Mouse (Mus musculus): ENCODE data around the gene Exog. TPM values are rescaled to one million over a fixed set of nuclear protein-coding genes. Genes with fewer than 3 reads are reported as not detected.

Exog gene
- polyA plus RNA-seq, 1 experiment from 2014 or later, result 39.9 TPM

- WGBS, result 92% methylated on average over 9 of the region's 9 CpGs
- DNase-seq (ENCODE audit: low spot score, missing footprints) (no peak), ATAC-seq (ENCODE audit: low FRiP score) (no peak)
- no peaks in the 10 kb centered on the region for H3K27me3 ChIP-seq (ENCODE audit: control insufficient read depth, insufficient read depth, low read length)
- peaks cover 28% of the 10 kb centered on the region for H3K36me3 ChIP-seq (ENCODE audit: control insufficient read depth, insufficient read depth, low read length)
- no peak overlapping the region for H3K27ac ChIP-seq (ENCODE audit: low read depth, low read length)
- H3K4me1 ChIP-seq (ENCODE audit: control insufficient read depth, insufficient read depth, low read length), result no peaks in the 10 kb centered on the region
- no peaks in the 10 kb centered on the region for H3K9me3 ChIP-seq (ENCODE audit: control insufficient read depth, low read length)
- no peak overlapping the region for H3K9ac ChIP-seq (ENCODE audit: low read length)
- H3K4me3 ChIP-seq (ENCODE audit: low read depth, low read length), result no peak overlapping the region
- H3K4me2 ChIP-seq, result no peak overlapping the region
Observed at GRCm38 (mm10) chr9:119438498-119439000, 6.2 kb upstream of the Exog start.

- H3K36me3 ChIP-seq (ENCODE audit: control insufficient read depth, insufficient read depth, low read length), result peaks cover 11% of the 10 kb centered on the region
- ATAC-seq (ENCODE audit: low FRiP score), result no peak
Observed at GRCm38 (mm10) chr9:119445737-119446136, 994 bp downstream of the Exog start.

GRCm38 (mm10) chr9:119455967-119456366 lies 11.2 kb downstream of the Exog start:
- peaks cover 5% of the 10 kb centered on the region; the same call in 1 of the 2 replicates for H3K36me3 ChIP-seq (ENCODE audit: control insufficient read depth, insufficient read depth, low read length)
- no peaks in the 10 kb centered on the region for H3K9me3 ChIP-seq (ENCODE audit: control insufficient read depth, low read length)
- no peak overlapping the region for H3K4me3 ChIP-seq (ENCODE audit: low read depth, low read length)
- 93% methylated on average over 14 of the region's 14 CpGs for WGBS
- no peaks in the 10 kb centered on the region for H3K4me1 ChIP-seq (ENCODE audit: control insufficient read depth, insufficient read depth, low read length)
- H3K9ac ChIP-seq (ENCODE audit: low read length), result no peak overlapping the region
- no peak overlapping the region for H3K27ac ChIP-seq (ENCODE audit: low read depth, low read length)
- ATAC-seq (ENCODE audit: low FRiP score) (no peak), DNase-seq (ENCODE audit: low spot score, missing footprints) (no peak)
- no peak overlapping the region for H3K4me2 ChIP-seq
- H3K27me3 ChIP-seq (ENCODE audit: control insufficient read depth, insufficient read depth, low read length), result no peaks in the 10 kb centered on the region

More at GRCm38 (mm10) chr9:119445737-119446136, 994 bp downstream of the Exog start:
- Histone ChIP-seq H3K4me1 (ENCODE audit: control insufficient read depth, insufficient read depth, low read length) (peaks cover 9% of the 10 kb centered on the region), H3K9ac (ENCODE audit: low read length) (peak overlapping the region; percentile 96), H3K4me2 (peak overlapping the region; percentile 89), H3K4me3 (ENCODE audit: low read depth, low read length) (peak overlapping the region; percentile 91), H3K9me3 (ENCODE audit: control insufficient read depth, low read length) (no peaks in the 10 kb centered on the region), H3K27ac (ENCODE audit: low read depth, low read length) (no peak overlapping the region), H3K27me3 (ENCODE audit: control insufficient read depth, insufficient read depth, low read length) (no peaks in the 10 kb centered on the region)
- WGBS, result 46% methylated on average over 6 of the region's 6 CpGs
- no peak for DNase-seq (ENCODE audit: low spot score, missing footprints)

- H3K4me3 ChIP-seq (ENCODE audit: low read depth, low read length), result no peak overlapping the region
- no peaks in the 10 kb centered on the region for H3K27me3 ChIP-seq (ENCODE audit: control insufficient read depth, insufficient read depth, low read length)
- no peak overlapping the region for H3K4me2 ChIP-seq
- no peak overlapping the region for H3K9ac ChIP-seq (ENCODE audit: low read length)
- H3K4me1 ChIP-seq (ENCODE audit: control insufficient read depth, insufficient read depth, low read length), result no peaks in the 10 kb centered on the region
- DNase-seq (ENCODE audit: low spot score, missing footprints), result no peak
- WGBS, result 90% methylated on average over 14 of the region's 14 CpGs
- no peaks in the 10 kb centered on the region for H3K9me3 ChIP-seq (ENCODE audit: control insufficient read depth, low read length)
- ATAC-seq (ENCODE audit: low FRiP score), result no peak
- no peak overlapping the region for H3K27ac ChIP-seq (ENCODE audit: low read depth, low read length)
- H3K36me3 ChIP-seq (ENCODE audit: control insufficient read depth, insufficient read depth, low read length), result peaks cover 4% of the 10 kb centered on the region
Observed at GRCm38 (mm10) chr9:119457122-119457521, 12.4 kb downstream of the Exog start.

- Histone ChIP-seq H3K36me3 (ENCODE audit: control insufficient read depth, insufficient read depth, low read length) (peaks cover 9% of the 10 kb centered on the region), H3K4me2 (no peak overlapping the region), H3K27me3 (ENCODE audit: control insufficient read depth, insufficient read depth, low read length) (no peaks in the 10 kb centered on the region), H3K27ac (ENCODE audit: low read depth, low read length) (no peak overlapping the region), H3K4me3 (ENCODE audit: low read depth, low read length) (no peak overlapping the region), H3K9me3 (ENCODE audit: control insufficient read depth, low read length) (no peaks in the 10 kb centered on the region), H3K4me1 (ENCODE audit: control insufficient read depth, insufficient read depth, low read length) (no peaks in the 10 kb centered on the region), H3K9ac (ENCODE audit: low read length) (no peak overlapping the region)
- peak; percentile 91 for DNase-seq (ENCODE audit: low spot score, missing footprints)
- 60% methylated on average over 8 of the region's 8 CpGs for WGBS
- 0 out of 2 replicates have a peak, but pooled peaks have one; percentile 30 for ATAC-seq (ENCODE audit: low FRiP score)
Observed at GRCm38 (mm10) chr9:119460410-119460809, 15.7 kb downstream of the Exog start.

GRCm38 (mm10) chr9:119465056-119465455 lies 20.3 kb downstream of the Exog start:
- 81% methylated on average over 6 of the region's 6 CpGs for WGBS
- ATAC-seq (ENCODE audit: low FRiP score) (no peak), DNase-seq (ENCODE audit: low spot score, missing footprints) (no peak)
- Histone ChIP-seq H3K27me3 (ENCODE audit: control insufficient read depth, insufficient read depth, low read length) (no peaks in the 10 kb centered on the region; the same call in 1 of the 2 replicates), H3K4me1 (ENCODE audit: control insufficient read depth, insufficient read depth, low read length) (no peaks in the 10 kb centered on the region), H3K4me2 (no peak overlapping the region), H3K27ac (ENCODE audit: low read depth, low read length) (no peak overlapping the region), H3K4me3 (ENCODE audit: low read depth, low read length) (no peak overlapping the region), H3K9ac (ENCODE audit: low read length) (no peak overlapping the region), H3K36me3 (ENCODE audit: control insufficient read depth, insufficient read depth, low read length) (peaks cover 9% of the 10 kb centered on the region), H3K9me3 (ENCODE audit: control insufficient read depth, low read length) (no peaks in the 10 kb centered on the region)

GRCm38 (mm10) chr9:119465595-119465994 lies 20.9 kb downstream of the Exog start:
- Histone ChIP-seq H3K9me3 (ENCODE audit: control insufficient read depth, low read length) (no peaks in the 10 kb centered on the region), H3K9ac (ENCODE audit: low read length) (no peak overlapping the region), H3K4me1 (ENCODE audit: control insufficient read depth, insufficient read depth, low read length) (no peaks in the 10 kb centered on the region), H3K4me3 (ENCODE audit: low read depth, low read length) (no peak overlapping the region), H3K27me3 (ENCODE audit: control insufficient read depth, insufficient read depth, low read length) (no peaks in the 10 kb centered on the region; the same call in 1 of the 2 replicates), H3K36me3 (ENCODE audit: control insufficient read depth, insufficient read depth, low read length) (peaks cover 9% of the 10 kb centered on the region), H3K27ac (ENCODE audit: low read depth, low read length) (no peak overlapping the region), H3K4me2 (no peak overlapping the region)
- DNase-seq (ENCODE audit: low spot score, missing footprints), result no peak
- 60% methylated on average over 7 of the region's 7 CpGs for WGBS
- ATAC-seq (ENCODE audit: low FRiP score), result peak; percentile 78

- Histone ChIP-seq H3K36me3 (ENCODE audit: control insufficient read depth, insufficient read depth, low read length) (no peaks in the 10 kb centered on the region; the same call in 1 of the 2 replicates), H3K4me2 (no peak overlapping the region), H3K27ac (ENCODE audit: low read depth, low read length) (no peak overlapping the region), H3K4me1 (ENCODE audit: control insufficient read depth, insufficient read depth, low read length) (no peaks in the 10 kb centered on the region), H3K27me3 (ENCODE audit: control insufficient read depth, insufficient read depth, low read length) (no peaks in the 10 kb centered on the region; the same call in 1 of the 2 replicates), H3K4me3 (ENCODE audit: low read depth, low read length) (no peak overlapping the region), H3K9ac (ENCODE audit: low read length) (no peak overlapping the region), H3K9me3 (ENCODE audit: control insufficient read depth, low read length) (no peaks in the 10 kb centered on the region)
- no peak for ATAC-seq (ENCODE audit: low FRiP score)
- 87% methylated on average over 8 of the region's 8 CpGs for WGBS
- no peak for DNase-seq (ENCODE audit: low spot score, missing footprints)
Observed at GRCm38 (mm10) chr9:119469691-119470353, 25.1 kb downstream of the Exog start.

- H3K4me1 ChIP-seq (ENCODE audit: control insufficient read depth, insufficient read depth, low read length), result no peaks in the 10 kb centered on the region
- H3K9me3 ChIP-seq (ENCODE audit: control insufficient read depth, low read length), result no peaks in the 10 kb centered on the region
- H3K36me3 ChIP-seq (ENCODE audit: control insufficient read depth, insufficient read depth, low read length), result no peaks in the 10 kb centered on the region
- H3K27ac ChIP-seq (ENCODE audit: low read depth, low read length), result no peak overlapping the region
- no peak for DNase-seq (ENCODE audit: low spot score, missing footprints)
- WGBS, result 84% methylated on average over 11 of the region's 11 CpGs
- no peak overlapping the region for H3K9ac ChIP-seq (ENCODE audit: low read length)
- H3K4me3 ChIP-seq (ENCODE audit: low read depth, low read length), result no peak overlapping the region
- H3K27me3 ChIP-seq (ENCODE audit: control insufficient read depth, insufficient read depth, low read length), result no peaks in the 10 kb centered on the region
- ATAC-seq (ENCODE audit: low FRiP score), result no peak
- no peak overlapping the region for H3K4me2 ChIP-seq
Observed at GRCm38 (mm10) chr9:119472412-119472918, 27.7 kb downstream of the Exog start.

Measured in midbrain, embryonic 11.5 days (tissue).